Mouse (Mus musculus) hindbrain, embryonic 10.5 days (tissue): ENCODE measurements at regions not wholly inside any gene's neighbourhood (a gene's known extent, or its start where the extent isn't known, plus 50 kb on each side); places are given as distances from the start of the nearest gene placed in this dataset.

Source experiments
- DNase-seq: peaks from one replicate; pipeline ENCODE4 v3.0.0-alpha.2; 2017; ENCODE audit warnings: low spot score
- H3K27ac ChIP-seq: fragments of 300-500 bp; sonication (generic); 2 replicates; pipeline ENCODE4 v1.5.1; 2016; ENCODE audit warnings: mild to moderate bottlenecking, moderate library complexity
- H3K27me3 ChIP-seq: fragments of 300-500 bp; sonication (generic); 2 replicates; pipeline ENCODE4 v1.6.1; 2016; ENCODE audit warnings: mild to moderate bottlenecking; ENCODE audit not compliant: poor library complexity, insufficient read depth, severe bottlenecking
- H3K36me3 ChIP-seq: fragments of 300-500 bp; sonication (generic); 2 replicates; pipeline ENCODE4 v1.6.1; 2016; ENCODE audit warnings: mild to moderate bottlenecking, moderate library complexity
- H3K4me1 ChIP-seq: fragments of 300-500 bp; sonication (generic); replicated peaks from 2 replicates; pipeline ENCODE4 v1.6.1; 2016; ENCODE audit warnings: mild to moderate bottlenecking
- H3K4me3 ChIP-seq: fragments of 300-500 bp; sonication (generic); 2 replicates; pipeline ENCODE4 v1.5.1; 2016; ENCODE audit warnings: mild to moderate bottlenecking, moderate library complexity
- H3K9me3 ChIP-seq: fragments of 300-500 bp; sonication (generic); 2 replicates; pipeline ENCODE4 v1.6.1; 2016; ENCODE audit warnings: mild to moderate bottlenecking, moderate library complexity
- WGBS: fragments of 180-500 bp; shearing (Covaris S2); methylation state at CpG from one replicate; pipeline ENCODE4 v1.1.7; 2016; 5-methylcytosine and 5-hydroxymethylcytosine counted together

- WGBS: 80% methylated on average over 3 of the region's 3 CpGs
- Histone ChIP-seq H3K4me1 (no peaks in the 10 kb centered on the region), H3K27ac (no peak overlapping the region), H3K9me3 (no peaks in the 10 kb centered on the region), H3K36me3 (no peaks in the 10 kb centered on the region), H3K4me3 (no peak overlapping the region), H3K27me3 (no peaks in the 10 kb centered on the region)
- DNase-seq: no peak
Measured at GRCm38 (mm10) chr11:17591780-17592487, 334.6 kb downstream of the C1d start.

GRCm38 (mm10) chr11:17603726-17604493 is 346.5 kb downstream of the C1d start:
- WGBS: 85% methylated on average over 6 of the region's 6 CpGs
- Histone ChIP-seq H3K4me1 (no peaks in the 10 kb centered on the region), H3K36me3 (no peaks in the 10 kb centered on the region), H3K27me3 (no peaks in the 10 kb centered on the region), H3K27ac (no peak overlapping the region), H3K9me3 (no peaks in the 10 kb centered on the region), H3K4me3 (no peak overlapping the region)
- no peak for DNase-seq

GRCm38 (mm10) chr11:17620462-17621248 is 333.0 kb downstream of the Etaa1 start:
- Histone ChIP-seq H3K27ac (no peak overlapping the region), H3K9me3 (no peaks in the 10 kb centered on the region), H3K4me3 (no peak overlapping the region), H3K27me3 (no peaks in the 10 kb centered on the region), H3K4me1 (no peaks in the 10 kb centered on the region), H3K36me3 (no peaks in the 10 kb centered on the region)
- no peak for DNase-seq
- WGBS: 86% methylated on average over 3 of the region's 3 CpGs

- 85% methylated on average over 2 of the region's 2 CpGs for WGBS
- no peaks in the 10 kb centered on the region for H3K9me3 ChIP-seq
- H3K27ac ChIP-seq: no peak overlapping the region
- no peaks in the 10 kb centered on the region for H3K27me3 ChIP-seq
- no peak overlapping the region for H3K4me3 ChIP-seq
- H3K4me1 ChIP-seq: no peaks in the 10 kb centered on the region
- H3K36me3 ChIP-seq: no peaks in the 10 kb centered on the region
- DNase-seq: no peak
Measured at GRCm38 (mm10) chr11:17629541-17630171, 324.0 kb downstream of the Etaa1 start.

GRCm38 (mm10) chr11:17630172-17630553 is 323.5 kb downstream of the Etaa1 start:
- no peaks in the 10 kb centered on the region for H3K9me3 ChIP-seq
- WGBS: 40% methylated on average over 1 of the region's 1 CpGs

GRCm38 (mm10) chr11:17637158-17637557 is 316.5 kb downstream of the Etaa1 start:
- 80% methylated on average over 3 of the region's 3 CpGs for WGBS
- Histone ChIP-seq H3K4me3 (no peak overlapping the region), H3K9me3 (no peaks in the 10 kb centered on the region), H3K27ac (no peak overlapping the region), H3K36me3 (no peaks in the 10 kb centered on the region), H3K4me1 (no peaks in the 10 kb centered on the region), H3K27me3 (no peaks in the 10 kb centered on the region)
- DNase-seq: no peak

More at GRCm38 (mm10) chr11:17630172-17630553, 323.5 kb downstream of the Etaa1 start:
- H3K27me3 ChIP-seq: no peaks in the 10 kb centered on the region
- no peak overlapping the region for H3K4me3 ChIP-seq
- no peak overlapping the region for H3K27ac ChIP-seq
- H3K36me3 ChIP-seq: no peaks in the 10 kb centered on the region
- no peak for DNase-seq
- H3K4me1 ChIP-seq: no peaks in the 10 kb centered on the region

- Histone ChIP-seq H3K27ac (no peak overlapping the region), H3K4me1 (no peaks in the 10 kb centered on the region), H3K36me3 (no peaks in the 10 kb centered on the region), H3K27me3 (no peaks in the 10 kb centered on the region), H3K4me3 (no peak overlapping the region), H3K9me3 (no peaks in the 10 kb centered on the region)
- WGBS: 83% methylated on average over 7 of the region's 7 CpGs
- no peak for DNase-seq
Measured at GRCm38 (mm10) chr11:17639922-17640321, 313.8 kb downstream of the Etaa1 start.

- Histone ChIP-seq H3K27me3 (no peaks in the 10 kb centered on the region), H3K4me3 (no peak overlapping the region), H3K4me1 (0 out of 2 replicates have a peak, but pooled peaks cover 3% of the 10 kb centered on the region), H3K36me3 (no peaks in the 10 kb centered on the region), H3K9me3 (no peaks in the 10 kb centered on the region), H3K27ac (no peak overlapping the region)
- DNase-seq: no peak
Measured at GRCm38 (mm10) chr11:17647441-17647840, 306.2 kb downstream of the Etaa1 start.

GRCm38 (mm10) chr11:17651389-17652156 is 302.1 kb downstream of the Etaa1 start:
- no peaks in the 10 kb centered on the region for H3K36me3 ChIP-seq
- H3K27ac ChIP-seq: no peak overlapping the region
- no peak for DNase-seq
- no peak overlapping the region for H3K4me3 ChIP-seq
- no peaks in the 10 kb centered on the region for H3K27me3 ChIP-seq
- 0 out of 2 replicates have a peak, but pooled peaks cover 3% of the 10 kb centered on the region for H3K4me1 ChIP-seq
- H3K9me3 ChIP-seq: no peaks in the 10 kb centered on the region
- 61% methylated on average over 4 of the region's 4 CpGs for WGBS

GRCm38 (mm10) chr11:17655840-17656239 is 297.8 kb downstream of the Etaa1 start:
- H3K27ac ChIP-seq: no peak overlapping the region
- no peak for DNase-seq
- H3K27me3 ChIP-seq: no peaks in the 10 kb centered on the region
- WGBS: 93% methylated on average over 2 of the region's 2 CpGs
- no peaks in the 10 kb centered on the region for H3K36me3 ChIP-seq
- 0 out of 2 replicates have a peak, but pooled peaks cover 8% of the 10 kb centered on the region for H3K4me1 ChIP-seq
- no peaks in the 10 kb centered on the region for H3K9me3 ChIP-seq
- H3K4me3 ChIP-seq: no peak overlapping the region

GRCm38 (mm10) chr11:17657720-17658119 is 296.0 kb downstream of the Etaa1 start:
- WGBS: 92% methylated on average over 3 of the region's 3 CpGs
- no peak for DNase-seq
- H3K36me3 ChIP-seq: no peaks in the 10 kb centered on the region
- H3K27ac ChIP-seq: no peak overlapping the region
- no peaks in the 10 kb centered on the region for H3K9me3 ChIP-seq
- no peaks in the 10 kb centered on the region for H3K27me3 ChIP-seq
- 0 out of 2 replicates have a peak, but pooled peaks cover 6% of the 10 kb centered on the region for H3K4me1 ChIP-seq
- no peak overlapping the region for H3K4me3 ChIP-seq

GRCm38 (mm10) chr11:17658289-17658688 is 295.4 kb downstream of the Etaa1 start:
- 0 out of 2 replicates have a peak, but pooled peaks cover 6% of the 10 kb centered on the region for H3K4me1 ChIP-seq
- H3K36me3 ChIP-seq: no peaks in the 10 kb centered on the region
- H3K27me3 ChIP-seq: no peaks in the 10 kb centered on the region
- DNase-seq: no peak
- H3K9me3 ChIP-seq: no peaks in the 10 kb centered on the region
- no peak overlapping the region for H3K27ac ChIP-seq
- no peak overlapping the region for H3K4me3 ChIP-seq
- WGBS: 72% methylated on average over 3 of the region's 3 CpGs
